Mouse (Mus musculus) left cerebral cortex, adult 18-20 months (tissue): ENCODE data around the gene Cpt2. TPM values are rescaled to one million over a fixed set of nuclear protein-coding genes. Genes with fewer than 3 reads are reported as not detected.

Experiments used
- total RNA-seq, 2 experiments: library from RNA; stranded (reverse); gene quantifications; 2 replicates each; pipeline ENCODE4 v1.2.3; 2021

The Cpt2 gene
- total RNA-seq, 2 experiments from 2014 or later, result 4.8 to 5.3 TPM

Other genes starting within 250 kb of the Cpt2 start
- under 1 TPM in 1 of 2 experiments, not detected in 1; 0.46 TPM for gene Dmrtb1, start 239.4 kb downstream of the Cpt2 start, total RNA-seq
- 10 to 100 TPM; 84.3 to 94.0 TPM for gene Lrp8, start 121.3 kb downstream of the Cpt2 start, total RNA-seq
- gene Magoh, start 43.9 kb downstream of the Cpt2 start, total RNA-seq, result 10 to 100 TPM; 39.4 to 42.4 TPM
- gene 0610037L13Rik, start 33.8 kb downstream of the Cpt2 start, total RNA-seq, result 10 to 100 TPM; 61.8 to 63.7 TPM
- gene Slc1a7, start 44.7 kb upstream of the Cpt2 start, total RNA-seq, result under 1 TPM; 0.28 to 0.53 TPM
- gene Podn, start 172.8 kb upstream of the Cpt2 start, total RNA-seq, result 1 to 10 TPM; 8.2 to 9.3 TPM
- gene Scp2, start 221.4 kb upstream of the Cpt2 start, total RNA-seq, result 100 to 1,000 TPM; 103 to 109 TPM
- gene Echdc2, start 241.8 kb upstream of the Cpt2 start, total RNA-seq, result 10 to 100 TPM in 1 of 2 experiments, 1 to 10 TPM in 1; 8.9 to 10.7 TPM